8 mouse cellular contexts compared by ENCODE assay signal in genomic region chr2:30414101-30414500, GRCm38 (mm10). TPM values are rescaled to one million over a fixed set of nuclear protein-coding genes. Genes with fewer than 3 reads are reported as not detected.
DNase-seq lines count a peak whose midpoint lies in the region; ATAC-seq and TF ChIP-seq lines count a peak whose summit lies in the region.

No protein-coding gene starts in this region.

- H3K4me1 ChIP-seq in liver, adult 2 months (ENCODE audit: control insufficient read depth, insufficient read depth, low read length): peaks cover 33% of the 10 kb centered on the region
- peaks cover 38% of the 10 kb centered on the region for H3K4me1 ChIP-seq in hindbrain, embryonic 14.5 days (replicated peaks; ENCODE audit: control insufficient read depth, insufficient read depth, low read length)

- peak; percentile 55 for DNase-seq in adrenal gland, postnatal 10 days
- no peak for DNase-seq in adrenal gland, adult 18-20 months (ENCODE audit: low spot score in 2 of 2)
- DNase-seq in liver, adult 2 months (ENCODE audit: extremely low read depth, low read depth, low spot score): peak; percentile 99
- DNase-seq in liver: no peak
- DNase-seq in hindbrain, embryonic 14.5 days (ENCODE audit: low spot score): no peak
- DNase-seq in ovary, postnatal 14 days (ENCODE audit: low spot score): no peak
- DNase-seq in embryo, embryonic 11 days: no peak

- H3K9me3 ChIP-seq in hindbrain, embryonic 14.5 days (ENCODE audit: control insufficient read depth, low read length): no peaks in the 10 kb centered on the region

- H3K4me2 ChIP-seq in hindbrain, embryonic 14.5 days (replicated peaks): peak overlapping the region; percentile 64
- peak overlapping the region; percentile 98 for H3K4me2 ChIP-seq in myocyte (ENCODE audit: low read depth)

- WGBS in liver, adult 2 months: 23% methylated on average over 4 of the region's 4 CpGs
- WGBS in hindbrain, embryonic 14.5 days: 91% methylated on average over 4 of the region's 4 CpGs

- no peaks in the 10 kb centered on the region for H3K27me3 ChIP-seq in liver, adult 2 months (ENCODE audit: control insufficient read depth, insufficient read depth, low read length)
- no peaks in the 10 kb centered on the region for H3K27me3 ChIP-seq in hindbrain, embryonic 14.5 days (ENCODE audit: control insufficient read depth, insufficient read depth, low read length)
- no peaks in the 10 kb centered on the region for H3K27me3 ChIP-seq in myocyte (ENCODE audit: control insufficient read depth, insufficient read depth, insufficient read length)

- H3K79me2 ChIP-seq in liver, adult 2 months (ENCODE audit: control insufficient read depth, insufficient read depth, low read length): peaks cover 32% of the 10 kb centered on the region
- peaks cover 28% of the 10 kb centered on the region for H3K79me2 ChIP-seq in myocyte (ENCODE audit: control insufficient read depth, insufficient read depth)

- H3ac ChIP-seq in myocyte (ENCODE audit: control insufficient read depth, insufficient read length): no peak overlapping the region

- TF ChIP-seq POLR2A in liver, adult 2 months (IDR thresholded peaks at IDR 0.05; ENCODE audit: extremely low read depth, insufficient read depth, low read length): no peak
- no peak for TF ChIP-seq POLR2A in myocyte (IDR thresholded peaks at IDR 0.05; ENCODE audit: insufficient read length, low read depth)

- no peak for TF ChIP-seq CTCF in liver, adult 2 months (IDR thresholded peaks at IDR 0.05; ENCODE audit: low read depth, low read length)

- no peak for ATAC-seq in hindbrain, embryonic 14.5 days (ENCODE audit: low FRiP score)

- H3K27ac ChIP-seq in liver, adult 2 months (replicated peaks; ENCODE audit: insufficient read depth, low read depth, low read length): peak overlapping the region; percentile 50
- no peak overlapping the region for H3K27ac ChIP-seq in hindbrain, embryonic 14.5 days

- no peaks in the 10 kb centered on the region for H3K36me3 ChIP-seq in liver, adult 2 months (ENCODE audit: control insufficient read depth, insufficient read depth, low read length)
- H3K36me3 ChIP-seq in hindbrain, embryonic 14.5 days (replicated peaks; ENCODE audit: control insufficient read depth, insufficient read depth): peaks cover 20% of the 10 kb centered on the region
- peaks cover 7% of the 10 kb centered on the region for H3K36me3 ChIP-seq in myocyte (ENCODE audit: control insufficient read depth, insufficient read depth)

- peak overlapping the region; percentile 27; the same call in 1 of the 2 replicates for H3K4me3 ChIP-seq in liver, adult 2 months (ENCODE audit: insufficient read depth, low read depth, low read length)
- H3K4me3 ChIP-seq in hindbrain, embryonic 14.5 days (replicated peaks; ENCODE audit: low read length): peak overlapping the region; percentile 86; the same call in 1 of the 2 replicates
- H3K4me3 ChIP-seq in myocyte: peak overlapping the region; percentile 98

- peak overlapping the region; percentile 48 for H3K9ac ChIP-seq in liver, adult 2 months (ENCODE audit: low read depth, low read length)
- H3K9ac ChIP-seq in hindbrain, embryonic 14.5 days: peak overlapping the region; percentile 89; the same call in 1 of the 2 replicates

TF ChIP-seq in myocyte, 11 proteins besides CTCF, POLR2A, EP300 and RAD21:
- TF ChIP-seq E2F4 (IDR thresholded peaks at IDR 0.05; ENCODE audit: insufficient read depth): no peak
- TF ChIP-seq MAX (IDR thresholded peaks at IDR 0.05; ENCODE audit: low read depth): no peak
- TF ChIP-seq CEBPB (IDR thresholded peaks at IDR 0.05; ENCODE audit: insufficient read depth, poor library complexity, severe bottlenecking): no peak
- no peak for TF ChIP-seq REST (IDR thresholded peaks at IDR 0.05; ENCODE audit: insufficient read depth, insufficient read length)
- TF ChIP-seq USF1 (IDR thresholded peaks at IDR 0.05; ENCODE audit: low read depth): no peak
- no peak for TF ChIP-seq MYOG (IDR thresholded peaks at IDR 0.05; ENCODE audit: control insufficient read depth in 1 of 3, insufficient read depth in 1 of 3, insufficient read length in 2 of 3, low read depth in 2 of 3)
- TF ChIP-seq MYOD1 (IDR thresholded peaks at IDR 0.05; ENCODE audit: control insufficient read depth in 1 of 3, insufficient read length in 2 of 3, low read depth in 2 of 3): no peak
- no peak for TF ChIP-seq TCF12 (IDR thresholded peaks at IDR 0.05; ENCODE audit: insufficient read depth, poor library complexity, severe bottlenecking)

RNA-seq across cellular contexts. Expression of gene Crat, which starts 1.5 kb away (rescaled TPM):
- 100 to 1,000 TPM; 317 to 355 TPM for total RNA-seq in adrenal gland, postnatal 10 days (2021)
- 100 to 1,000 TPM; 175 to 243 TPM for total RNA-seq in adrenal gland, adult 18-20 months (2021)
- 9.2 and 24.3 TPM in 2 replicates for total RNA-seq in liver, adult 2 months (2014; rRNA removed)
- 65.2 and 92.6 TPM in 2 replicates for polyA plus RNA-seq in liver, adult 2 months (2012; rRNA removed)
- polyA plus RNA-seq in hindbrain, embryonic 14.5 days (2014; fragmentation: Nextera tagmentation; extraction: Ambion mirVana): 30.3 and 32.0 TPM in 2 replicates
- polyA plus RNA-seq in myocyte (2012; fragmentation: generic; extraction: Trizol): 42.2 TPM

RNA-seq across cellular contexts. Expression of gene Ptpa, which starts 1.7 kb away (rescaled TPM):
- 100 to 1,000 TPM; 152 to 170 TPM for total RNA-seq in adrenal gland, postnatal 10 days (2021)
- total RNA-seq in adrenal gland, adult 18-20 months (2021): 100 to 1,000 TPM; 134 to 138 TPM
- 18.3 and 25.1 TPM in 2 replicates for total RNA-seq in liver, adult 2 months (2014; rRNA removed)
- polyA plus RNA-seq in liver, adult 2 months (2012; rRNA removed): 48.9 and 54.3 TPM in 2 replicates
- 71.7 and 79.8 TPM in 2 replicates for polyA plus RNA-seq in hindbrain, embryonic 14.5 days (2014; fragmentation: Nextera tagmentation; extraction: Ambion mirVana)
- 151 TPM for polyA plus RNA-seq in myocyte (2012; fragmentation: generic; extraction: Trizol)

RNA-seq across cellular contexts. Expression of gene Dolpp1, which starts 22.0 kb away (rescaled TPM):
- 10 to 100 TPM; 14.5 to 23.6 TPM for total RNA-seq in adrenal gland, postnatal 10 days (2021)
- 10 to 100 TPM; 13.2 to 15.2 TPM for total RNA-seq in adrenal gland, adult 18-20 months (2021)
- 8.9 and 11.2 TPM in 2 replicates for total RNA-seq in liver, adult 2 months (2014; rRNA removed)
- 44.8 and 47.3 TPM in 2 replicates for polyA plus RNA-seq in liver, adult 2 months (2012; rRNA removed)
- polyA plus RNA-seq in hindbrain, embryonic 14.5 days (2014; fragmentation: Nextera tagmentation; extraction: Ambion mirVana): 51.6 and 54.2 TPM in 2 replicates
- 15.7 TPM for polyA plus RNA-seq in myocyte (2012; fragmentation: generic; extraction: Trizol)

RNA-seq across cellular contexts. Expression of gene Miga2, which starts 50.1 kb away (rescaled TPM):
- 100 to 1,000 TPM in 1 of 2 experiments, 10 to 100 TPM in 1; 97.5 to 111 TPM for total RNA-seq in adrenal gland, postnatal 10 days (2021)
- 100 to 1,000 TPM in 1 of 2 experiments, 10 to 100 TPM in 1; 83.1 to 102 TPM for total RNA-seq in adrenal gland, adult 18-20 months (2021)
- total RNA-seq in liver, adult 2 months (2014; rRNA removed): 30.7 and 37.2 TPM in 2 replicates
- 46.5 and 52.2 TPM in 2 replicates for polyA plus RNA-seq in liver, adult 2 months (2012; rRNA removed)
- 27.3 and 32.3 TPM in 2 replicates for polyA plus RNA-seq in hindbrain, embryonic 14.5 days (2014; fragmentation: Nextera tagmentation; extraction: Ambion mirVana)
- polyA plus RNA-seq in myocyte (2012; fragmentation: generic; extraction: Trizol): 13.6 TPM

RNA-seq across cellular contexts. Expression of gene Sh3glb2, which starts 55.0 kb away (rescaled TPM):
- 10 to 100 TPM; 70.9 to 89.7 TPM for total RNA-seq in adrenal gland, postnatal 10 days (2021)
- total RNA-seq in adrenal gland, adult 18-20 months (2021): 10 to 100 TPM; 88.6 to 92.1 TPM
- 23.3 and 23.5 TPM in 2 replicates for total RNA-seq in liver, adult 2 months (2014; rRNA removed)
- 50.0 and 62.0 TPM in 2 replicates for polyA plus RNA-seq in liver, adult 2 months (2012; rRNA removed)
- polyA plus RNA-seq in hindbrain, embryonic 14.5 days (2014; fragmentation: Nextera tagmentation; extraction: Ambion mirVana): 140 and 143 TPM in 2 replicates
- polyA plus RNA-seq in myocyte (2012; fragmentation: generic; extraction: Trizol): 73.7 TPM

Comparison
In these comparisons a context has a peak if more than half of its experiments do, and no peak if none do; other contexts are left out.
1. DNase-seq: peak in adrenal gland, postnatal 10 days (single experiment) and liver, adult 2 months (single experiment); none in adrenal gland, adult 18-20 months (0 of 2), liver (single experiment), hindbrain, embryonic 14.5 days (single experiment), ovary, postnatal 14 days (single experiment) and embryo, embryonic 11 days (single experiment).
2. H3K4me3 ChIP-seq: peak in every context shown above with its lines; median percentile 98 in myocyte; 86 in hindbrain, embryonic 14.5 days; 27 in liver, adult 2 months.